Mouse (Mus musculus) frontal cortex, adult (tissue): Measurements from ENCODE around the gene Gdf2.
A peak's percentile ranks its signal among the peaks of the same experiment; 100 is the strongest.

Experiments
- ATAC-seq: cut with Nextera tagmentation; 2 replicates; pipeline ENCODE4 v1.9.2; 2017; ENCODE audit warnings: mild to moderate bottlenecking, moderate library complexity, mixed read lengths; ENCODE audit not compliant: low TSS enrichment

The Gdf2 gene

DNA sequence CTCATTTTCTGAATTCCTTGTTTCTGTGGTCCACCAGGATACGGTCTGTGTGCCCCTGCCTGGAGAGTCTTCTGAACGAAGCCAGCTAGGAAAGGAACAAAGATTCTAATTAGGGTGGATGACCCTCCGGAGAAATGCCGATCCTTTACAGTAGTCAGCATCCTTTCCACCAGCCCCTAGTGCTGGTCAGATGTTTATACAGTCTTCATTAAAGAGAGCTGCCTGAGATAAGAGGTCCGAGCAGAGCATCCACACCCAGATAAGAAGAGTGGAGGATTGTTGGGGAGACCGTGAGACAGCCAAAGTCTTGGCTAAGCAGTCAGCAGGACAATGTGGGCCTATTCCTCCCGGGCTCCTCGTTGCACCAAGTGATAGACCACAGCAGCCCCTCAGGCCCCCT is at the start of gene Gdf2:
TSS of gene Gdf2 (plus strand) at position 301 of the 400 bp plus-strand sequence.
- no peak for ATAC-seq

DNA sequence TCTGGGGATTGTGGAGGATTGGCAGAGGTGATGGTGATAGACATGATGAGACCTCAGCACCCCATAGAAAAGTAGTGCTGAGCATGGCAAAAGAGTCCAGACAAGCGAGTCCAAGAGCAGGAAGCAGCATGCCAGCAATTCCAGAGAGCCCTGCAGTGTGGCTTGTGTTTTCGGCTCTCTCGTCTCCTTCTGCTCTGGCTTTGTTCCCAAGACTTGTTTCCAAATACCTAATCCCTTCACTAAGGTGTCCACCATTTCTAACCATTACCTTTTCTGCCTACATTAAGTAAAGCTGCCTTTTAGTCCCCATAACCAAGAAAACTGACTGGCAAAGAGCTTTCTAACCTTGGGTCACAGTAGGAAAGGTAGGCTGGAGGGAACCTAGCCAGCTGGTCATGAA is 49.3 kb upstream of the Gdf2 start:
- ATAC-seq: no peak

DNA sequence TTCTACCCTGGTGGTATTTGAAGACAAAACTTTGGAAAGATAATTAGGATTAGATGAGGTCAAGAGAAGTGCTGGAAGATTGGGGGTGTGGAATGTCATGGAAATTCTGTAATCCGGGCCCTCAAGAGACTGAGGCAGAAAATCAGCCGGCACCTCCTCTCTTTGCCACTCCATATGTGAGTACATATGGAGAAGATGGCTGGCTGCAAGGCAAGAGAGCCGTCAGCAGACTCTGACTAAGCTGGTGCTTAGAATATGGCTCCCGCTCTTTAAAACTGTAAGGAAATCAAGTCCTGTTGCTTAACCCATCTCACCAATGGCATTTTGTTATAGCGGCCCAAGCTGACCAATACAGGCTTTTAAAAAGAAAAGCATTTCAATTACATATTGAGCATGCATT is 45.1 kb upstream of the Gdf2 start:
- no peak for ATAC-seq

- no peak for ATAC-seq
These were observed 44.1 kb upstream of the Gdf2 start for GRCm38 (mm10) chr14:33896628-33897300.

DNA sequence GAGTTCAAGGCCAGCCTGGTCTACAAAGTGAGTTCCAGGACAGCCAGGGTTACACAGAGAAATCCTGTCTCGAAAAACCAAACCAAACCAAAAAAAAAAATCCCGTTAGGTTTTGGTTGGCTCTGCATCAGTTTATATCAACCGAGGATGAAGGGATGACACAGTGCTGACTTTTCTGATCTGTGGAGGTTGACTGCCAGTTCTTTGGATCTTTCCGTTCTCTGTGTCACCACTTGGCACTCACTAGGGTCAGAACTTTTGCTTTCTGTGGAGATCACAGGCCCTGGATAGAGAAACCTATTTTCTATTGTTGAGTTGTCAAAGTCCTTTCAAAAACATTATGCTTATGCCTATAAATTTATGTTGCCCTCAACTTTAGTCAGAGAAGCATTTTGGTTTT is 38.1 kb upstream of the Gdf2 start:
- ATAC-seq: no peak

GRCm38 (mm10) chr14:33903199-33903598 is 37.6 kb upstream of the Gdf2 start:
- ATAC-seq: no peak

DNA sequence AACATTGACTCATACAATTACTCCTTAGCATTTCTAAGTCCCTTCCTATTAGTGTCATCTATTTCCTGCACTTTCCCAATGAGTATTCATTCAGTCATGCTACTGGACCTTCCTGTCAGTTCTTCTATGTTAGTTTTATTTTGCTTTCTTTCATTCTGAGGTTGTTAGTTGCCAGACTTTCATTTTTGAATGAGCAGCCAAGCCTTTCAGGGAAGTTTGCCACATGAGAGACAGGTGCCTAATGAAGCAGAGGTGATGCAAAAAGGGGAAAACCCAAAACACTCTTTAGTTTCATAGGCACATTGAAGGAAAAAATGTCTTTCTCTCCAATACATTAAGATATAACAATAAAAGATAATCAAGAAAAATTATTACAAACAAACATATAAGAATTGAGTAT is 36.0 kb upstream of the Gdf2 start:
- ATAC-seq: no peak

DNA sequence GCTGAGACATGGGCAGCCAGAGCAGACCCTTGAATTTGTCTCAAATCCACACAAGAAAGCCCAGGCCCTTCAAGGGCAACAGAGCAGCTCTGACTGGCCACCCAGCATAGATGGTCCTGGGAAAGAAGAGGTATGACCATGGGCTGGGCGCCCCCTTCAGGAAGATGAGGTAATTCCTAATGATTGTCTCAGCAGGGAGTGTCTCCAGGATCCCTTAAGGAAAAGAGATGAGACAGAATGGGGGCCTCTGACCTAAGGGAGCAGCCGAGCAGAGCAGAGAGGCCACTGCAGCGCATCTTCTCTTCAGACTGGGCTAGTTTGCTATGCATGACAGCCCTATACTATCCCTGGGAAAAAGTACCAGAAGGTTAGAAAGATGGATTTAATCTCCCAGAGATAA is 27.1 kb upstream of the Gdf2 start:
- peak; percentile 65; the same call in 1 of the 2 replicates for ATAC-seq

GRCm38 (mm10) chr14:33914206-33914605 is 26.6 kb upstream of the Gdf2 start:
- ATAC-seq: no peak

GRCm38 (mm10) chr14:33920727-33921559 is 19.9 kb upstream of the Gdf2 start:
- 0 out of 2 replicates have a peak, but pooled peaks have one; percentile 29 for ATAC-seq

DNA sequence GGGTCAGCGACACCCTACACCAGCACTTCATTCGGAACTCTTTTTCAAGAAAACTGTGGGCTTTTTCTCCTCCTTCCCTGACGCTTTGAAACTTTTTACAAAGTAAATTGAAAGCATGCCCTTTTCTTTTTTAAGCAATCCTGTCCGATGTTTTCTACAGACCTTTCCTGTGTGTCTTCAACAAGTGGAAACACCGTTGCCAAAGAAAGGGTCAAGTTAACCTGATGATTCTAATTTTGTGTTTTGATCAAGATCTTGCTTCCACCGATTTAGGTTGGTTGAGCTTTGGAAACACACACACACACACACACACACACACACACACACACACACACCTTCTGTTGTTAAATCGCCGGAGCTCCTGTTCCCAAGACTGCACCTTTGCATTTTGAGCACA is 18.1 kb upstream of the Gdf2 start:
- ATAC-seq: no peak

- ATAC-seq: peak; percentile 53
These were observed 17.4 kb upstream of the Gdf2 start, which contains the start of gene Gdf10 for GRCm38 (mm10) chr14:33923168-33924070. Gene Gdf10, plus strand, starts transcription at chr14:33923587.

- no peak for ATAC-seq
These were observed 9.0 kb upstream of the Gdf2 start for GRCm38 (mm10) chr14:33931853-33932252.

DNA sequence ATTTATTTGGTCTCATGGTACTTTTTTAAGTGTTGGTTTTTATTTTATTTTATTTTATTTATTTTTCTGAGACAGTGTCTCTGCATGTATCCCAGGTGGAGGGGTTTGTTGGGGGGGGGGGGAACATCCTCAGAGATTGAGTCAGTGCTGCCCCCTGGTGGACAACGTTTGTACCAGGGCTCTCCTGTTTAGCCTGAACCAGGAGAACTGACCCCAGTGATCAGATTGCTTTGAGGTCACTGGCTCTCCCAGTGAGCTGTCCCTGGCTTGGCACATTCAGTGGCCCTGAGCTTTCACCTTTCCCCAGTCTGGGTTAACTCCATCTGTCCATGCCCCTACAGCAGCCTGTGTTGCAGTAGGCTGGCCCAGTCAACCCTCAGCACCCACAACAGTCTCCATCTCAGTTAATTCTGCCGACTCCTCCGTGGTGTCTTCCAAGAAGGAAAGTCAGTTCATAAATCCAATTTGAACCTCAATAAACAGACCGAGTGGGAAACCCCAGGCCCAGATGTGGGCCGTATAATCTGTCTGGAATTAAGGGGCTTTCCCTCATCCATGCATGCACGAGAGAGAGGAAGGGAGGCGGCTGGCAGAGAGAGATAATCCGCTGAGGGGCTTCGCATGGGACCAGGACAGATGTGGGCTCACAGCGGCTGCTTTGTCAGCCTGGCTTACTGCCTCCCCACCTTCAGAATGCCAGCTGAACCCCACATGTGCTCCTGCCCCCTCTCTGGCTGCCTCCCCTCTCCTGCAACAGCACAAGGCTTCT is 7.7 kb upstream of the Gdf2 start:
- peak; percentile 27; the same call in 1 of the 2 replicates for ATAC-seq

GRCm38 (mm10) chr14:33933778-33934317 is 7.0 kb upstream of the Gdf2 start:
- ATAC-seq: peak; percentile 57

GRCm38 (mm10) chr14:33939117-33939516 is 1.7 kb upstream of the Gdf2 start:
- ATAC-seq: peak; percentile 93

- no peak for ATAC-seq
These were observed 1.4 kb downstream of the Gdf2 start for GRCm38 (mm10) chr14:33942222-33942621.

DNA sequence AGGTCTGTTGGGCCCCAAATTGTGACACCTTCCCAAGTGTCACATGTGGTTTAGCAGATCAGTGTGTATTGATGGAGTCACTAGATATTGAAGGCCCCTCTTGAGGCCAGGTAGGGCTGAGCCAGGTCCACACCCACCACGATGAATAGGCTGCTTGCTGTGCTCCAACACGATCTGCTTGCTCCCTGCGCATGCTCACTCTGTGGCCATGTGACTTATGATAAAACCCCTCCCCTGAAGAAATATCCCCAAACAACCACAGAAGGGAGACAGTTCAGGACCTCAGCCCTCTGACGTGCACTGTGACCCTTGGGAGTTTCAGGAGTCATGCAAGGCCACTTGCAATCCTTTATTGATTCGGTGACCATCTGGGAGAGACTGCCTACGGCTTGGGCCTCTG is 5.3 kb downstream of the Gdf2 start:
- ATAC-seq: no peak

DNA sequence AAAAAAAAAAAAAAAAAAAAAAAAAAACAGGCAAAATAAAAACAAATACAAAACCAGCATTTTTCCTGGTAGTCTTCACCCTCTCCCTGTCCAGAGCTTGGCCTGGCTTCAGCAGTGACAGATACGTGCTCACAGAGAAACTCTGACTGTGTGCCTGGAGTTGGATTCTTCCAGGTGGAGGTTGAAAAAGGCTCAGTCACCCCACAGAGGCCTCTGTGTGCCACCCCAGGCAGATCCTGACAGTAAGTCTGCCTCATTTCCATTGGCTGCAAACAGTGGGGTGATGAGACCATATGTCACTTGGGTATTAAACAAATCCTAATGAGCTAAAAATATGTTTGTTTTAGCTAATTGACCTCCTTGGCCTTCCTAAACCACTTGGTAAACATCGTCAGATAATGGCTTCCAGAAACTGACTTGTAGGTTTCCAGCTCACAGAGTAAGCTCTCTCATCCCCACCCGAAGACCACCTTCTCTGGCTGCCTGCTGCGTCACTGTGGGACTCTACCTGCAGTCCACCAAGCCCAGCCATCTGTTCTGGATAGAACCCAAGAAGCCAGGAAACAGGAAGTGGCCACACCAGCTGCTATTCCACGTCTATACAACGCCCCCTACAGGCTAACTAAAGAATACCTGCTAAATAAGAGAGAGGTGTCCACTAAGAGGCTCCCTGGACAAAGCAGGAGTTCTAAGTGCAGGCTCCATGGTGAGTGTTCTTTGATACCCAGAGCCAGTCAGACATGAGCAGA is 11.6 kb downstream of the Gdf2 start:
- ATAC-seq: no peak

- no peak for ATAC-seq
These were observed 12.9 kb downstream of the Gdf2 start, which contains the start of gene Rbp3 for GRCm38 (mm10) chr14:33953761-33954160. Gene Rbp3, plus strand, starts transcription at chr14:33954003.
